Comparison of ENCODE assay signal across 8 mouse cellular contexts in the genomic region with DNA sequence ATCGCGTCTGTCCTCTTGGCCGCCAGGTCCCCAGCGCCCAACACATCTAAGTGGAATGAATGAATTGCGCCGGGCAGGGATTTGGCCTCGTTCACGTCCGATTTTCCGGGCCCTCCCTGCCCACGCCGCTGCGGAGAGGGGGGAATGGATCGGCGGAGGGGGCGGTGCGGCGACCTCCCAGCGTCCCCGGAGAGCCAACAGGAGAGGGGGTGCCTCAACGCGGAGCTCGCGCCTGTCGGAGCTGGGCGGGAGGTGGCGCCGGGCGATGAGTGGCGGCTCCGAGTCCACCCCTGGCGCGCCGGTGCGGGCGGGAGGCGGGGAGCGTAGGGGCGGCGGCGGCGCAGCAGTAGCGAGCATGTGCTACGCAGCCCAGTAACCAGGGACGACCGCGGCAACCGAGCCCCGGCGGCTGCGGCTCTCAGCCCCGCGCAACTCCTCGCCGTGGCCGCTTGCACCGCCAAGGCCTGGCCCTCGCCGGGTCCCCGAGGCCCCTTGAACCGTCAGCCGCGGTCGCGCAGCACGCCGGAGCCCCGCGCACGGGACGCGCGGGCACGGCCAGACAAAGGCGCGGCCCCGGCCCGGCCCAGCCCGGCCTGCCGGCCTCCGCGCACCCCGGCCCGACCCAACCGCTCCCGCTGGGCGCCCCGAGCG. TPM values are rescaled to one million over a fixed set of nuclear protein-coding genes. Genes with fewer than 3 reads are reported as not detected.
DNase-seq lines count a peak whose midpoint lies in the region; ATAC-seq and TF ChIP-seq lines count a peak whose summit lies in the region.

A gene (plus strand): TSS at position 333 of the 651 bp plus-strand sequence.

- TF ChIP-seq CTCF in intestine, postnatal 0 days (IDR thresholded peaks at IDR 0.05; ENCODE audit: low read depth), result peak; percentile 36; the same call in 1 of the 2 replicates

- under 1% methylated on average over 89 of the region's 89 CpGs for WGBS in embryonic facial prominence, embryonic 10.5 days
- under 1% methylated on average over 52 of the region's 89 CpGs for WGBS in intestine, postnatal 0 days

- peaks cover 30% of the 10 kb centered on the region for H3K36me3 ChIP-seq in embryonic facial prominence, embryonic 10.5 days (replicated peaks)
- no peaks in the 10 kb centered on the region; the same call in 1 of the 2 replicates for H3K36me3 ChIP-seq in intestine, postnatal 0 days (ENCODE audit: control insufficient read depth, insufficient read depth)

- H3K9me3 ChIP-seq in embryonic facial prominence, embryonic 10.5 days, result no peaks in the 10 kb centered on the region
- H3K9me3 ChIP-seq in intestine, postnatal 0 days (ENCODE audit: control insufficient read depth), result no peaks in the 10 kb centered on the region

- peak within 1 kb of the TSS; percentile 94 for H3K27ac ChIP-seq in embryonic facial prominence, embryonic 10.5 days (replicated peaks)
- no peak within 1 kb of the TSS for H3K27ac ChIP-seq in intestine, postnatal 0 days (ENCODE audit: low read depth, low read length)

- H3K9ac ChIP-seq in intestine, postnatal 0 days (ENCODE audit: low read depth, low read length), result peak within 1 kb of the TSS; percentile 73

- H3K27me3 ChIP-seq in embryonic facial prominence, embryonic 10.5 days (replicated peaks; ENCODE audit: low read depth, poor library complexity, severe bottlenecking), result peaks cover 39% of the 10 kb centered on the region
- H3K27me3 ChIP-seq in intestine, postnatal 0 days (replicated peaks; ENCODE audit: control insufficient read depth, insufficient read depth, low read length), result peaks cover 4% of the 10 kb centered on the region; the same call in 1 of the 2 replicates

- ATAC-seq in intestine, postnatal 0 days, result peak; percentile 64

- peaks cover 72% of the 10 kb centered on the region for H3K4me1 ChIP-seq in embryonic facial prominence, embryonic 10.5 days
- peaks cover 4% of the 10 kb centered on the region; the same call in 1 of the 2 replicates for H3K4me1 ChIP-seq in intestine, postnatal 0 days (replicated peaks; ENCODE audit: control insufficient read depth, insufficient read depth, low read length)

- H3K4me3 ChIP-seq in embryonic facial prominence, embryonic 10.5 days, result peak within 1 kb of the TSS; percentile 98
- H3K4me3 ChIP-seq in intestine, postnatal 0 days (ENCODE audit: low read depth, low read length), result peak within 1 kb of the TSS; percentile 70

- peak within 1 kb of the TSS; percentile 99 for H3K4me2 ChIP-seq in intestine, postnatal 0 days (replicated peaks; ENCODE audit: low read depth)

- intact Hi-C loops in left cerebral cortex, postnatal 4 days (cut with DNase I), result loop anchor here (5.0 kb wide), 1 partner anchor 47 kb away; no protein-coding TSS in a partner anchor

- peak; percentile 82 for DNase-seq in layer of hippocampus, adult 11-12 months (ENCODE audit: low spot score)
- no peak for DNase-seq in layer of hippocampus, adult 9-10 months (ENCODE audit: low spot score)
- DNase-seq in embryonic facial prominence, embryonic 10.5 days (ENCODE audit: low spot score), result peak; percentile 87
- DNase-seq in heart, adult 18-20 months, result peak; percentile 72 to 80
- DNase-seq in left cerebral cortex, postnatal 4 days, result peak; percentile 76
- DNase-seq in mesoderm, embryonic 11.5 days (ENCODE audit: low read depth, low spot score), result peak; percentile 59
- peak; percentile 86 for DNase-seq in right cerebral cortex, postnatal 4 days

RNA-seq across cellular contexts. Expression of the gene that starts here (rescaled TPM):
- 66.0 and 66.5 TPM in 2 replicates for polyA plus RNA-seq in embryonic facial prominence, embryonic 10.5 days (2016; fragmentation: Nextera tagmentation; extraction: Ambion mirVana)
- total RNA-seq in heart, adult 18-20 months (2021), result 10 to 100 TPM; 12.2 to 12.7 TPM
- polyA plus RNA-seq in intestine, postnatal 0 days (2015; fragmentation: Nextera tagmentation; extraction: Ambion mirVana), result 8.4 and 8.5 TPM in 2 replicates
- total RNA-seq in left cerebral cortex, postnatal 4 days (2021), result 100 to 1,000 TPM; 161 to 162 TPM

Comparison
In these comparisons a context has a peak if more than half of its experiments do, and no peak if none do; other contexts are left out.
1. RNA of the gene that starts here (total RNA-seq): 161 to 162 TPM in left cerebral cortex, postnatal 4 days; 12.2 to 12.7 TPM in heart, adult 18-20 months; every median in the first group is over 10 times any median in the second.